Mouse (Mus musculus): ENCODE measurements around the gene Palm3. TPM values are rescaled to one million over a fixed set of nuclear protein-coding genes. Genes with fewer than 3 reads are reported as not detected.

Palm3 gene
- 0.30 and 0.39 TPM in 2 replicates for polyA plus RNA-seq (2015; fragmentation: Nextera tagmentation; extraction: Ambion mirVana)

DNA sequence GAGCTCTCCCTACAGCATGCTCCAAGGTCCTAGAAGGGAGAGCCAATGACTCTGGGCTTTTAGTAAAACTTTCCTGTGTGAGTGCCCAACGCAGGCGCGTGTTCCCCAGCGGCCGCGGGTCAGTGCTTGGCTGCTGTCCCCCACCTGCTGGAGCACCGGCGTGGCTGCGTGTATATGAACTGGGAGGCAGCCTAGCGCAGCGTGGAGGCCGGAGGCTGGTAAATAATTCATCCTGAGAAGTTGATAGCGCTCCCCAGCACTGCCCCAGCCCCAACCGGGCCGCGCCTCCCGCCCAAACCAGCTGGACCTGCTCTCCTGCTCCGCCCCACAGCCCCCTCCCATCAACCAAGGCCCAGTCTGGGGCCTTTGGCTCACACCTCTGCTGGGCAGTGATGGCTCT lies at the start of gene Palm3:
Gene Palm3 (plus strand): TSS at position 376 of the 400 bp plus-strand sequence.
- peak; percentile 39 for ATAC-seq
- H3K4me3 ChIP-seq (ENCODE audit: low read depth, low read length), result no peak within 1 kb of the TSS
- peaks cover 15% of the 10 kb centered on the region; the same call in 1 of the 2 replicates for H3K4me1 ChIP-seq (replicated peaks; ENCODE audit: control insufficient read depth, insufficient read depth, low read length)
- H3K9me3 ChIP-seq (ENCODE audit: control insufficient read depth), result no peaks in the 10 kb centered on the region
- no peaks in the 10 kb centered on the region for H3K36me3 ChIP-seq (ENCODE audit: control insufficient read depth, insufficient read depth)
- no peak within 1 kb of the TSS for H3K27ac ChIP-seq (ENCODE audit: low read depth, low read length)
- no peak within 1 kb of the TSS for H3K9ac ChIP-seq (ENCODE audit: low read depth, low read length)
- peak within 1 kb of the TSS; percentile 43 for H3K4me2 ChIP-seq (replicated peaks; ENCODE audit: low read depth)
- WGBS, result 9% methylated on average over 18 of the region's 18 CpGs
- H3K27me3 ChIP-seq (replicated peaks; ENCODE audit: control insufficient read depth, insufficient read depth, low read length), result no peaks in the 10 kb centered on the region; the same call in 1 of the 2 replicates
- TF ChIP-seq CTCF (IDR thresholded peaks at IDR 0.05; ENCODE audit: low read depth), result peak; percentile 36

DNA sequence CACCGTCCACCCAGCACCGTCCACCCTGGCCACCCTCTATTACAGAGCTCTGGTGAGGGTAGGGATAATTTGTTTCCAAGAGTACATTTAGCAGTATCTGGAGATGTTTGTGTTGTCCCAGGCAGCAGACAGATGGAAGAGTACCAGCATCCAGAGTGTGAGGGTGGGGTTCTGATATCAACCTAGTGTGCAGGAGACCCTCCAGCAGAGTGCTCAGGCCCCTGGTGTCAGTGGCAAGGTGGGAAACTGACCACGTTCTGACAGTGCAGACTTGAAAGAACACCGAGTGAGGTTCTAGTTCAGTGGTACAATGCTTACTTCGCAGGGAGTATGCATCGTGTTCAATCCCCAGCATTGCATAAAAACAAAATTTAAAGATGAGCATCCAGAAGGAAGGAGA lies 49.6 kb upstream of the Palm3 start:
- Histone ChIP-seq H3K4me1 (replicated peaks; ENCODE audit: control insufficient read depth, insufficient read depth, low read length) (peaks cover 5% of the 10 kb centered on the region; the same call in 1 of the 2 replicates), H3K27ac (ENCODE audit: low read depth, low read length) (peak overlapping the region; percentile 88; the same call in 1 of the 2 replicates), H3K27me3 (replicated peaks; ENCODE audit: control insufficient read depth, insufficient read depth, low read length) (no peaks in the 10 kb centered on the region), H3K9me3 (ENCODE audit: control insufficient read depth) (no peaks in the 10 kb centered on the region), H3K4me2 (replicated peaks; ENCODE audit: low read depth) (peak overlapping the region; percentile 96), H3K9ac (ENCODE audit: low read depth, low read length) (peak overlapping the region; percentile 63; the same call in 1 of the 2 replicates), H3K4me3 (ENCODE audit: low read depth, low read length) (peak overlapping the region; percentile 95), H3K36me3 (ENCODE audit: control insufficient read depth, insufficient read depth) (peaks cover 11% of the 10 kb centered on the region; the same call in 1 of the 2 replicates)
- 76% methylated on average over 6 of the region's 6 CpGs for WGBS
- no peak for ATAC-seq
- no peak for TF ChIP-seq CTCF (IDR thresholded peaks at IDR 0.05; ENCODE audit: low read depth)

DNA sequence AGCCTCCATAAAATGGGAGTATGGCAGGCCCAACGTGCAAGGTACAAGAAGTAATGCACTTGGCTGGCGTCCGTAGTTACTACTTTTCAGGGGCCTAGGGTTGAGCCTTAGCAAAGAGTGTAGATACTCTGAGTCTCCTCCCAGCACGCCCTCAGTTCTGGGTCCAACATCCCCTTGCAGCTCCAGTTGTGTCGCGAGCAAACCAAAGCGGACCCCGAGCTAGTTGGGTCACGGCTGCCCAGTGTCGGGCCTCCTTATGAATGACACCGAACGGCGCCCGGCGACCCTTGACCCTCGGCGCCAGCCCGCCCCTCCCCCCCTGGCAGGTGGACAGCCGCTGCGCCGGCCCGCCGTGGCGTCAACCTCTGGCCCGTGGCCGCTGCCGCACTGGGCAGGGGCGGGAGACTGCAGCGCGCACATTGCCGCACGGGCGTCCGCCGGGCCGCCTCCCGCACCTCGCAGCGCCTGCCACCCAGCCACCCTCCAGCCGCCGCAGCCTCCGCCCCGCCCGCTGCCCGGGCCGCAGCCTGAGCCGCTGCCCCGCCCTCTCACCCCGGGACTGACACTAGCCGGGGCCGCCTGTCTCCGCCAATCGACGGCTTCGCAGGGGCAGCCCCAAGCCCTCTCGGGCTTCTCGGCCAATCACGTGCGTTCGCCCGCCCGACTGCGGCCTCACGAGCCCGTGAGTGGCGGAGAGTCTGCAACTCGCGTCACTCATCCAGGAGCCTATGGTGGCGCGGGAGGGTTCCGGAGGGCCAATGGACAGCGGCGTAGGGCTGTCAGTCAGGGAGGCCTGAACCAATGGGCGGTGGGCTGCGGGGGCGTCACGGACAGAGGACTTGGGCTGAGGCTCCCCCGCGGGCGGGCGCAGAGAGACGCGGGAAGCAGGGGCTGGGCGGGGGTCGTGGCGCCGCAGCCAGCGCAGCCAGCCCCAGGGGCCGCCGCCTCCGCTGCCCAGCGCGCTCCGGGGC lies 48.8 kb upstream of the Palm3 start, which contains the start of gene Prkaca:
Gene Prkaca (plus strand): TSS at position 844 of the 971 bp plus-strand sequence.
- Histone ChIP-seq H3K4me3 (ENCODE audit: low read depth, low read length) (peak within 1 kb of the TSS; percentile 95), H3K4me2 (replicated peaks; ENCODE audit: low read depth) (peak within 1 kb of the TSS; percentile 96), H3K9ac (ENCODE audit: low read depth, low read length) (peak within 1 kb of the TSS; percentile 83), H3K9me3 (ENCODE audit: control insufficient read depth) (no peaks in the 10 kb centered on the region), H3K27ac (ENCODE audit: low read depth, low read length) (peak within 1 kb of the TSS; percentile 88), H3K27me3 (replicated peaks; ENCODE audit: control insufficient read depth, insufficient read depth, low read length) (no peaks in the 10 kb centered on the region), H3K4me1 (replicated peaks; ENCODE audit: control insufficient read depth, insufficient read depth, low read length) (peaks cover 5% of the 10 kb centered on the region; the same call in 1 of the 2 replicates), H3K36me3 (ENCODE audit: control insufficient read depth, insufficient read depth) (peaks cover 11% of the 10 kb centered on the region; the same call in 1 of the 2 replicates)
- peak; percentile 97 for ATAC-seq
- TF ChIP-seq CTCF (IDR thresholded peaks at IDR 0.05; ENCODE audit: low read depth), result no peak
- WGBS, result under 1% methylated on average over 84 of the region's 94 CpGs

DNA sequence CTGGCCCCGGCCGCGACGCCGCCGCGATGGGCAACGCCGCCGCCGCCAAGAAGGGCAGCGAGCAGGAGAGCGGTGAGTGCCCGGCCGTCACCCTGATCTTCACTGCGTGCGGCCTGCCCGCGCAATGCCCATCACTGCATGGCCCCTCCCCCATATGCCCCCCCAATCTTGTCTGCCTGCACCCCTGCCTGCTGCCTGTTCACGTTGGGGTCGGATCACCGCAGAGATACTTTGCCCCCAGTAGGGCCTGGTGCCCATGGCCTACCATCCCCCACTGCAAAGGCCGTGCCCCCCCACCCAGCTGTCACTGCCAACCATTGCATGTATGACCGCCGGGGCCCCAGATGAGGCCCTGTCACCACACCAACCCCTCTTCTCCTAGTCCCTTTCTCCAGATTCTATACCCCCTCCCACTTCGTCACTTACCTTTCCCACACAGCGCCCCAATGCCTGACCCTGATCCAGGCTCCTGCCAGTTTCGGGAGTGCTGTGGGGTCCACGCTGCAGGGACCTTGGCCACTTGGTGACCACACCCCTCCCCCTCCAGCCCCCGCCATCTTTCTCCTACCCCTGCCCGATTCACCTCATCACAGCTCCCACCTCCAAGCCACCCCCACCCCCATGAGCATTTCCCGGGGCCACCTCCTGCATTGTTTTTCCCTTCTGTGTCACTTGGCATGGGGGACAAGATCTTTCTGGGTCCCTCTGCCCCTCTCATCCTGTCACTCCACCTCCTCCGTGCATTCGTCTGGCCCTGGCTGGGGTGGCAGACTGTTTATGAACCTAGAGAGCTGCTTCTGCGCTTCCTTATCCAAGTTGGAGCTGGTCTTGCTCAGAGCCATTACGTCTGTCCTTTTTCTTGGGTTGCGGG lies 47.9 kb upstream of the Palm3 start:
- 3% methylated on average over 34 of the region's 37 CpGs for WGBS
- H3K4me1 ChIP-seq (replicated peaks; ENCODE audit: control insufficient read depth, insufficient read depth, low read length), result peaks cover 5% of the 10 kb centered on the region; the same call in 1 of the 2 replicates
- no peaks in the 10 kb centered on the region for H3K27me3 ChIP-seq (replicated peaks; ENCODE audit: control insufficient read depth, insufficient read depth, low read length)
- peak overlapping the region; percentile 68 for H3K27ac ChIP-seq (ENCODE audit: low read depth, low read length)
- H3K4me3 ChIP-seq (ENCODE audit: low read depth, low read length), result peak overlapping the region; percentile 95
- H3K36me3 ChIP-seq (ENCODE audit: control insufficient read depth, insufficient read depth), result 0 out of 2 replicates have a peak, but pooled peaks cover 3% of the 10 kb centered on the region
- H3K9me3 ChIP-seq (ENCODE audit: control insufficient read depth), result no peaks in the 10 kb centered on the region
- ATAC-seq, result no peak
- no peak for TF ChIP-seq CTCF (IDR thresholded peaks at IDR 0.05; ENCODE audit: low read depth)
- peak overlapping the region; percentile 96 for H3K4me2 ChIP-seq (replicated peaks; ENCODE audit: low read depth)
- peak overlapping the region; percentile 83 for H3K9ac ChIP-seq (ENCODE audit: low read depth, low read length)

DNA sequence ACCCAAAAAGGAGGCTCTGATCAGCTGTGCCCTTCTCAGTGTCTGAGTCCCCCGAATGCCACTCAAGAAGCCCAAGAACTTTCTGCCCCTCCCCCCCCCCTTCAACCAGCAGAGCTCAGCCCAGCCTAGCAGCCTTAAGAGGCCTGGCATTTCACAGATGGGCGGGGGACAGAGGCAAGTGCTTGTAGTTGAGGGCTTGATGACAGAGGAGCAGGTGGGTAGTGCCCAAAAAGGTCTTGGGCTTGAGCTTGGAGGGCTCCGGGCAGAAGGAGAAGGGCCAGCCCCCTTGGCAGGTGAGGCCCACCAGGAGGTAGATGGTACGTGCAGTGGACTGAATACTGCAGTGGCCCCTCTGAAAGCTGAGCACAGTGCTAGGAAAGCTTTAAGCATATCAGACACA lies 46.8 kb upstream of the Palm3 start:
- no peaks in the 10 kb centered on the region for H3K36me3 ChIP-seq (ENCODE audit: control insufficient read depth, insufficient read depth)
- H3K27me3 ChIP-seq (replicated peaks; ENCODE audit: control insufficient read depth, insufficient read depth, low read length), result no peaks in the 10 kb centered on the region
- no peak overlapping the region for H3K27ac ChIP-seq (ENCODE audit: low read depth, low read length)
- H3K9ac ChIP-seq (ENCODE audit: low read depth, low read length), result no peak overlapping the region
- H3K4me3 ChIP-seq (ENCODE audit: low read depth, low read length), result no peak overlapping the region
- H3K9me3 ChIP-seq (ENCODE audit: control insufficient read depth), result no peaks in the 10 kb centered on the region
- peaks cover 5% of the 10 kb centered on the region; the same call in 1 of the 2 replicates for H3K4me1 ChIP-seq (replicated peaks; ENCODE audit: control insufficient read depth, insufficient read depth, low read length)
- no peak for ATAC-seq
- 0 out of 2 replicates have a peak overlapping the region, but pooled peaks have one; percentile 96 for H3K4me2 ChIP-seq (replicated peaks; ENCODE audit: low read depth)
- WGBS, result 86% methylated on average over 4 of the region's 4 CpGs
- TF ChIP-seq CTCF (IDR thresholded peaks at IDR 0.05; ENCODE audit: low read depth), result no peak
